Mouse (Mus musculus) cerebellum, postnatal 25 days (tissue): ENCODE data around the gene Oxct2a.
A peak's percentile ranks its signal among the peaks of the same experiment; 100 is the strongest.
"Not testable (repeated sequence)": the region's sequence is repeated elsewhere in the genome, so short reads cannot be mapped to it uniquely, and the experiment has no call there.

Experiments
- DNase-seq, 2 experiments: peaks; one replicate each; pipeline ENCODE4 v3.0.0; 2021; ENCODE audit warnings: mixed read lengths in 2 of 2

The Oxct2a gene

GRCm38 (mm10) chr4:123311845-123312244 lies 11.6 kb downstream of the Oxct2a start:
- no peak for DNase-seq

GRCm38 (mm10) chr4:123308292-123308691 lies 15.1 kb downstream of the Oxct2a start:
- no peak for DNase-seq

- DNase-seq, result no peak
Observed at GRCm38 (mm10) chr4:123306999-123307398, 16.4 kb downstream of the Oxct2a start.

GRCm38 (mm10) chr4:123305789-123306188 lies 17.6 kb downstream of the Oxct2a start:
- peak in 1 of 2 experiments; percentile 25 for DNase-seq

GRCm38 (mm10) chr4:123298980-123299670 lies 24.3 kb downstream of the Oxct2a start:
- DNase-seq, result peak; percentile 64 to 80

GRCm38 (mm10) chr4:123298226-123298625 lies 25.2 kb downstream of the Oxct2a start:
- no peak for DNase-seq

- no peak for DNase-seq
Observed at GRCm38 (mm10) chr4:123297195-123297960, 26.1 kb downstream of the Oxct2a start.

- DNase-seq, result no peak
Observed at GRCm38 (mm10) chr4:123296148-123296534, 27.3 kb downstream of the Oxct2a start.

GRCm38 (mm10) chr4:123295516-123296147 lies 27.8 kb downstream of the Oxct2a start:
- no peak for DNase-seq

- DNase-seq, result not testable (repeated sequence)
Observed at GRCm38 (mm10) chr4:123295026-123295425, 28.4 kb downstream of the Oxct2a start.

GRCm38 (mm10) chr4:123293661-123294443 lies 29.6 kb downstream of the Oxct2a start:
- DNase-seq, result no peak

- no peak for DNase-seq
Observed at GRCm38 (mm10) chr4:123292989-123293388, 30.4 kb downstream of the Oxct2a start.

GRCm38 (mm10) chr4:123292390-123292789 lies 31.0 kb downstream of the Oxct2a start:
- no peak for DNase-seq

- DNase-seq, result no peak
Observed at GRCm38 (mm10) chr4:123289038-123289437, 34.4 kb downstream of the Oxct2a start.

- no peak for DNase-seq
Observed at GRCm38 (mm10) chr4:123286790-123287189, 36.6 kb downstream of the Oxct2a start.

GRCm38 (mm10) chr4:123284731-123285624 lies 38.5 kb downstream of the Oxct2a start:
- no peak for DNase-seq

GRCm38 (mm10) chr4:123283675-123284064 lies 39.8 kb downstream of the Oxct2a start:
- peak in 1 of 2 experiments; percentile 29 for DNase-seq

GRCm38 (mm10) chr4:123282915-123283674 lies 40.3 kb downstream of the Oxct2a start:
- peak; percentile 42 to 48 for DNase-seq

GRCm38 (mm10) chr4:123282500-123282899 lies 40.9 kb downstream of the Oxct2a start:
- peak; percentile 91 to 95 for DNase-seq

GRCm38 (mm10) chr4:123280117-123280516 lies 43.3 kb downstream of the Oxct2a start:
- DNase-seq, result no peak
